Mouse (Mus musculus): ENCODE measurements around the gene Tmem184b. TPM values are rescaled to one million over a fixed set of nuclear protein-coding genes. Genes with fewer than 3 reads are reported as not detected.

Tmem184b gene
- polyA plus RNA-seq, 1 experiment from 2014 or later = 33.8 TPM

- H3K4me1 ChIP-seq (ENCODE audit: control insufficient read depth, insufficient read depth, low read length) = no peaks in the 10 kb centered on the region
- H3K4me3 ChIP-seq (ENCODE audit: low read depth, low read length) = no peak overlapping the region
- peaks cover 70% of the 10 kb centered on the region for H3K36me3 ChIP-seq (ENCODE audit: control insufficient read depth, insufficient read depth, low read length)
- 92% methylated on average over 17 of the region's 17 CpGs for WGBS
- no peaks in the 10 kb centered on the region for H3K9me3 ChIP-seq (ENCODE audit: control insufficient read depth, low read length)
- ATAC-seq (ENCODE audit: low FRiP score) (no peak), DNase-seq (ENCODE audit: low spot score, missing footprints) (no peak)
- H3K27me3 ChIP-seq (ENCODE audit: control insufficient read depth, insufficient read depth, low read length) = no peaks in the 10 kb centered on the region
- no peak overlapping the region for H3K9ac ChIP-seq (ENCODE audit: low read length)
- no peak overlapping the region for H3K4me2 ChIP-seq
- H3K27ac ChIP-seq (ENCODE audit: low read depth, low read length) = no peak overlapping the region
These were observed 21.2 kb upstream of the Tmem184b start for GRCm38 (mm10) chr15:79424602-79425001.

- H3K4me3 ChIP-seq (ENCODE audit: low read depth, low read length) = no peak overlapping the region
- no peak overlapping the region for H3K27ac ChIP-seq (ENCODE audit: low read depth, low read length)
- H3K4me1 ChIP-seq (ENCODE audit: control insufficient read depth, insufficient read depth, low read length) = no peaks in the 10 kb centered on the region
- H3K9ac ChIP-seq (ENCODE audit: low read length) = no peak overlapping the region
- no peak overlapping the region for H3K4me2 ChIP-seq
- 96% methylated on average over 6 of the region's 6 CpGs for WGBS
- peaks cover 70% of the 10 kb centered on the region for H3K36me3 ChIP-seq (ENCODE audit: control insufficient read depth, insufficient read depth, low read length)
- H3K9me3 ChIP-seq (ENCODE audit: control insufficient read depth, low read length) = no peaks in the 10 kb centered on the region
- DNase-seq (ENCODE audit: low spot score, missing footprints) = no peak
- ATAC-seq (ENCODE audit: low FRiP score) = no peak
- H3K27me3 ChIP-seq (ENCODE audit: control insufficient read depth, insufficient read depth, low read length) = no peaks in the 10 kb centered on the region
These were observed 19.4 kb upstream of the Tmem184b start for GRCm38 (mm10) chr15:79422715-79423243.

- Histone ChIP-seq H3K9ac (ENCODE audit: low read length) (no peak overlapping the region), H3K36me3 (ENCODE audit: control insufficient read depth, insufficient read depth, low read length) (peaks cover 61% of the 10 kb centered on the region), H3K4me3 (ENCODE audit: low read depth, low read length) (no peak overlapping the region), H3K4me2 (no peak overlapping the region), H3K27me3 (ENCODE audit: control insufficient read depth, insufficient read depth, low read length) (no peaks in the 10 kb centered on the region), H3K27ac (ENCODE audit: low read depth, low read length) (no peak overlapping the region), H3K9me3 (ENCODE audit: control insufficient read depth, low read length) (no peaks in the 10 kb centered on the region), H3K4me1 (ENCODE audit: control insufficient read depth, insufficient read depth, low read length) (no peaks in the 10 kb centered on the region)
- no peak for ATAC-seq (ENCODE audit: low FRiP score)
- DNase-seq (ENCODE audit: low spot score, missing footprints) = no peak
- 94% methylated on average over 11 of the region's 11 CpGs for WGBS
These were observed 15.3 kb upstream of the Tmem184b start for GRCm38 (mm10) chr15:79418677-79419076.

- WGBS = 96% methylated on average over 3 of the region's 3 CpGs
- Histone ChIP-seq H3K4me1 (ENCODE audit: control insufficient read depth, insufficient read depth, low read length) (no peaks in the 10 kb centered on the region), H3K36me3 (ENCODE audit: control insufficient read depth, insufficient read depth, low read length) (peaks cover 58% of the 10 kb centered on the region)
These were observed 14.9 kb upstream of the Tmem184b start for GRCm38 (mm10) chr15:79418265-79418664.

GRCm38 (mm10) chr15:79417379-79417778 is 14.0 kb upstream of the Tmem184b start:
- H3K4me3 ChIP-seq (ENCODE audit: low read depth, low read length) = no peak overlapping the region
- WGBS = 99% methylated on average over 3 of the region's 3 CpGs
- H3K9me3 ChIP-seq (ENCODE audit: control insufficient read depth, low read length) = no peaks in the 10 kb centered on the region
- no peak overlapping the region for H3K27ac ChIP-seq (ENCODE audit: low read depth, low read length)
- no peak overlapping the region for H3K4me2 ChIP-seq
- DNase-seq (ENCODE audit: low spot score, missing footprints) (no peak), ATAC-seq (ENCODE audit: low FRiP score) (no peak)
- peaks cover 49% of the 10 kb centered on the region for H3K36me3 ChIP-seq (ENCODE audit: control insufficient read depth, insufficient read depth, low read length)
- no peaks in the 10 kb centered on the region for H3K4me1 ChIP-seq (ENCODE audit: control insufficient read depth, insufficient read depth, low read length)
- H3K9ac ChIP-seq (ENCODE audit: low read length) = no peak overlapping the region
- H3K27me3 ChIP-seq (ENCODE audit: control insufficient read depth, insufficient read depth, low read length) = no peaks in the 10 kb centered on the region

More at GRCm38 (mm10) chr15:79418265-79418664, 14.9 kb upstream of the Tmem184b start:
- DNase-seq (ENCODE audit: low spot score, missing footprints) = no peak
- no peak overlapping the region for H3K9ac ChIP-seq (ENCODE audit: low read length)
- H3K27ac ChIP-seq (ENCODE audit: low read depth, low read length) = no peak overlapping the region
- no peak overlapping the region for H3K4me3 ChIP-seq (ENCODE audit: low read depth, low read length)
- no peak for ATAC-seq (ENCODE audit: low FRiP score)
- H3K4me2 ChIP-seq = no peak overlapping the region
- no peaks in the 10 kb centered on the region for H3K9me3 ChIP-seq (ENCODE audit: control insufficient read depth, low read length)
- H3K27me3 ChIP-seq (ENCODE audit: control insufficient read depth, insufficient read depth, low read length) = no peaks in the 10 kb centered on the region

- no peaks in the 10 kb centered on the region for H3K4me1 ChIP-seq (ENCODE audit: control insufficient read depth, insufficient read depth, low read length)
- H3K36me3 ChIP-seq (ENCODE audit: control insufficient read depth, insufficient read depth, low read length) = peaks cover 41% of the 10 kb centered on the region
- no peak overlapping the region for H3K9ac ChIP-seq (ENCODE audit: low read length)
- ATAC-seq (ENCODE audit: low FRiP score) = no peak
- H3K27me3 ChIP-seq (ENCODE audit: control insufficient read depth, insufficient read depth, low read length) = no peaks in the 10 kb centered on the region
- no peak for DNase-seq (ENCODE audit: low spot score, missing footprints)
- no peak overlapping the region for H3K27ac ChIP-seq (ENCODE audit: low read depth, low read length)
- no peaks in the 10 kb centered on the region for H3K9me3 ChIP-seq (ENCODE audit: control insufficient read depth, low read length)
- WGBS = 92% methylated on average over 10 of the region's 10 CpGs
- H3K4me3 ChIP-seq (ENCODE audit: low read depth, low read length) = no peak overlapping the region
- no peak overlapping the region for H3K4me2 ChIP-seq
These were observed 13.2 kb upstream of the Tmem184b start for GRCm38 (mm10) chr15:79416460-79417085.

GRCm38 (mm10) chr15:79414513-79414912 is 11.1 kb upstream of the Tmem184b start:
- WGBS = 73% methylated on average over 4 of the region's 4 CpGs
- DNase-seq (ENCODE audit: low spot score, missing footprints) = peak; percentile 75
- H3K9me3 ChIP-seq (ENCODE audit: control insufficient read depth, low read length) = no peaks in the 10 kb centered on the region
- no peak overlapping the region for H3K27ac ChIP-seq (ENCODE audit: low read depth, low read length)
- no peak overlapping the region for H3K9ac ChIP-seq (ENCODE audit: low read length)
- no peak overlapping the region for H3K4me2 ChIP-seq
- H3K4me3 ChIP-seq (ENCODE audit: low read depth, low read length) = no peak overlapping the region
- ATAC-seq (ENCODE audit: low FRiP score) = no peak
- H3K36me3 ChIP-seq (ENCODE audit: control insufficient read depth, insufficient read depth, low read length) = peaks cover 26% of the 10 kb centered on the region
- no peaks in the 10 kb centered on the region for H3K27me3 ChIP-seq (ENCODE audit: control insufficient read depth, insufficient read depth, low read length)
- no peaks in the 10 kb centered on the region for H3K4me1 ChIP-seq (ENCODE audit: control insufficient read depth, insufficient read depth, low read length)

- Histone ChIP-seq H3K9ac (ENCODE audit: low read length) (no peak overlapping the region), H3K9me3 (ENCODE audit: control insufficient read depth, low read length) (no peaks in the 10 kb centered on the region), H3K27ac (ENCODE audit: low read depth, low read length) (no peak overlapping the region), H3K4me3 (ENCODE audit: low read depth, low read length) (no peak overlapping the region), H3K36me3 (ENCODE audit: control insufficient read depth, insufficient read depth, low read length) (peaks cover 19% of the 10 kb centered on the region), H3K27me3 (ENCODE audit: control insufficient read depth, insufficient read depth, low read length) (no peaks in the 10 kb centered on the region), H3K4me1 (ENCODE audit: control insufficient read depth, insufficient read depth, low read length) (no peaks in the 10 kb centered on the region), H3K4me2 (no peak overlapping the region)
- ATAC-seq (ENCODE audit: low FRiP score) (no peak), DNase-seq (ENCODE audit: low spot score, missing footprints) (no peak)
- WGBS = 87% methylated on average over 8 of the region's 8 CpGs
These were observed 10.4 kb upstream of the Tmem184b start for GRCm38 (mm10) chr15:79413802-79414201.

GRCm38 (mm10) chr15:79413201-79413600 is 9.8 kb upstream of the Tmem184b start:
- peaks cover 16% of the 10 kb centered on the region for H3K36me3 ChIP-seq (ENCODE audit: control insufficient read depth, insufficient read depth, low read length)
- DNase-seq (ENCODE audit: low spot score, missing footprints) = no peak
- H3K4me2 ChIP-seq = no peak overlapping the region
- no peak overlapping the region for H3K9ac ChIP-seq (ENCODE audit: low read length)
- H3K4me1 ChIP-seq (ENCODE audit: control insufficient read depth, insufficient read depth, low read length) = no peaks in the 10 kb centered on the region
- ATAC-seq (ENCODE audit: low FRiP score) = no peak
- H3K27ac ChIP-seq (ENCODE audit: low read depth, low read length) = no peak overlapping the region
- H3K4me3 ChIP-seq (ENCODE audit: low read depth, low read length) = no peak overlapping the region
- H3K27me3 ChIP-seq (ENCODE audit: control insufficient read depth, insufficient read depth, low read length) = no peaks in the 10 kb centered on the region
- 96% methylated on average over 3 of the region's 3 CpGs for WGBS
- H3K9me3 ChIP-seq (ENCODE audit: control insufficient read depth, low read length) = no peaks in the 10 kb centered on the region
